Mouse (Mus musculus) midbrain, embryonic 10.5 days (tissue): ENCODE measurements around the gene Ckap2. TPM values are rescaled to one million over a fixed set of nuclear protein-coding genes. Genes with fewer than 3 reads are reported as not detected.
A peak's percentile ranks its signal among the peaks of the same experiment; 100 is the strongest.
"Not testable (repeated sequence)": the region's sequence is repeated elsewhere in the genome, so short reads cannot be mapped to it uniquely, and the experiment has no call there.

Experiments
- DNase-seq: peaks from one replicate; pipeline ENCODE4 v3.0.0-alpha.2; 2017; ENCODE audit warnings: low spot score
- H3K27ac ChIP-seq: fragments of 300-500 bp; sonication (generic); replicated peaks from 2 replicates; pipeline ENCODE4 v1.5.1; 2016; ENCODE audit warnings: mild to moderate bottlenecking
- H3K27me3 ChIP-seq: fragments of 300-500 bp; sonication (generic); 2 replicates; pipeline ENCODE4 v1.6.1; 2016; ENCODE audit warnings: low read depth, mild to moderate bottlenecking; ENCODE audit not compliant: poor library complexity, severe bottlenecking
- H3K36me3 ChIP-seq: fragments of 300-500 bp; sonication (generic); 2 replicates; pipeline ENCODE4 v1.6.1; 2016; ENCODE audit warnings: mild to moderate bottlenecking, moderate library complexity
- H3K4me1 ChIP-seq: fragments of 300-500 bp; sonication (generic); 2 replicates; pipeline ENCODE4 v1.6.1; 2016
- H3K4me3 ChIP-seq: fragments of 300-500 bp; sonication (generic); 2 replicates; pipeline ENCODE4 v1.5.1; 2016; ENCODE audit warnings: mild to moderate bottlenecking, moderate library complexity
- H3K9me3 ChIP-seq: fragments of 300-500 bp; sonication (generic); replicated peaks from 2 replicates; pipeline ENCODE4 v1.6.1; 2016; ENCODE audit warnings: mild to moderate bottlenecking
- WGBS: fragments of 180-500 bp; shearing (Covaris S2); methylation state at CpG from one replicate; pipeline ENCODE4 v1.1.7; 2016; 5-methylcytosine and 5-hydroxymethylcytosine counted together
- polyA plus RNA-seq: library from polyadenylated mRNA; unstranded; fragments of >200 nt; fragmentation: Nextera tagmentation; extraction: Ambion mirVana; gene quantifications from 2 replicates; pipeline ENCODE4 v1.2.1, GENCODE M21; 2016

Gene Ckap2
- polyA plus RNA-seq, 1 experiment from 2014 or later = 61.3 TPM

DNA sequence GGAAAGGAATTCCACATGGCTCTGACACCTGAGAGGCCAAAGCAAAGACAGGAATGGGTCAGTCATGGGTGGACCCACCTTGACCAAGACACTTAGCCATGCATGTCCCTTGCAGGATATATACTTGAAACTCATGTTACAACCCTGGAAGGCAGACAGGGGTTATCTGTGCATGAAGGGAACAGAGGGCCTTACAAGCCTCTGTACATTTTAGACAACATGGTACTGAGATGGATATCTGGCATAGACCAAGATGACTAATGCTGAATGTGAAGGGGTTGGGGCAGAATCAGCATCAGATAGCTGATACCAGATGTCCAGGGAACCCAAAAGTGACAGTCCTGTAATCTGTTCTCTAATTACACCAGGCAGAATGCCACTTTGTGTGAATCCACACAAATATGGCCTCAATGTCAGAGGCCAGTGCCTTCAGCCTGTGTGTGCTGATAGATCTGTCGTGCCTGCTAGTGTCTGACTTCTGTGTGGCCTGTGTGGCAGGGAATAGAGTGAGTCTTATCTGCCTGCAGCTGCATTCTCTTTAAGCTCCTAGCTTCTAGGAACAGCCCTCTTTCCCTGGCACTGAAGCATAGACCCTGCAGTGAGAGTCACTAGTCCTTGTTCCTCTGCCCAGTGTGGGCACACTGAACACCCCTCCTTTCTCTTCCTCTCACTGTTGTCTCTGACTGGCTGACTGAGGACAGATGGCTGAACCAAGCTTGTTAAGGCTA is 41.7 kb downstream of the Ckap2 start:
- no peak for DNase-seq
- Histone ChIP-seq H3K36me3 (peaks cover 39% of the 10 kb centered on the region), H3K27ac (no peak overlapping the region), H3K4me1 (no peaks in the 10 kb centered on the region), H3K9me3 (no peaks in the 10 kb centered on the region), H3K27me3 (no peaks in the 10 kb centered on the region), H3K4me3 (no peak overlapping the region)
- WGBS = 97% methylated on average over 1 of the region's 1 CpGs

DNA sequence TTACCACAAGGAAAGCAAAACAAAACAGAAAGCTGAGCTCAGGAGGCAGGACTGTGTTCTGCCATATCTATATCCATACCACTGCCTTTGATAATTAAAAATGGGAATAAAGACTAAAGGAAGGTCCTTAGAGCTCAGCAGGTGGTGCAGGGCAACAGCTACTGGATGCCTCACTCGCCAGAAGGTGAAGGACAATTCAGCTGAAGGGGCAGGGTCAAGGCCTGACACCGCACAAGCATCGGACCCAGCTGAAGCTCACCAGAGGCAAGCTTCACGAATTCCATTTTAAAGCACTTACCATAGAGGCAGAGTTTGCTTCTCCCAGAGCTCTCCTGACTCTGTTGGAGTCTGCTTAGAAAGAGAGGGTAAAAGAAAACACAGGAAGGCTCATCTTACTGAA is 43.0 kb downstream of the Ckap2 start:
- H3K27ac ChIP-seq = no peak overlapping the region
- WGBS = 84% methylated on average over 4 of the region's 4 CpGs
- no peaks in the 10 kb centered on the region for H3K4me1 ChIP-seq
- H3K27me3 ChIP-seq = no peaks in the 10 kb centered on the region
- DNase-seq = no peak
- H3K4me3 ChIP-seq = no peak overlapping the region
- H3K36me3 ChIP-seq = peaks cover 26% of the 10 kb centered on the region
- no peaks in the 10 kb centered on the region for H3K9me3 ChIP-seq

DNA sequence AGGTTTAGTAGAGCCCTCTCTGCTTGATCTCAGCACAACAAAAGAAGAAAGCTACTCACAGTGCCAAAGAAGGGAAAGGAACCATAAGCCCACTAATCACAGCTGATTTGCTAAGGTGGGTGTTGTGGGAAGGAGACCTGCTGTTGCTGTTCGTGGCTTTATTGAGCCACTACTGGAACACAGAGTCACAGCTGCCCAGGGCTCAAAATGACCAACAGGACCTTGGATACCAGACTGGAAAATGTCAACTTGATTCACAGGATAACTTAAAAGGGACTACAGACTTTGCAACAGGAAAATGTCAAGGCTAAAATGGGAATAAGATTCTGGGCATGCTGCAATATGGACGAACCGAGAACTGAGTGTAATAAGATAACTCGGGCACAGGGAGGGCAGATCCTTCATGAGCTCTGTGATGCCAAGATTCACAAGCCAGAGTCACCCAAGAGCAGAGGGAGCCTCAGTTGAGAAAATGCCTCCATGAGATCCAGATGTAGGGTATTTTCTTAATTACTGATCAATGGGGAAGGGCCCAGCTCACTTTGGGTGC is 43.7 kb downstream of the Ckap2 start:
- no peaks in the 10 kb centered on the region for H3K9me3 ChIP-seq
- no peak overlapping the region for H3K27ac ChIP-seq
- H3K36me3 ChIP-seq = peaks cover 23% of the 10 kb centered on the region
- DNase-seq = no peak
- 87% methylated on average over 4 of the region's 4 CpGs for WGBS
- H3K4me3 ChIP-seq = no peak overlapping the region
- H3K27me3 ChIP-seq = no peaks in the 10 kb centered on the region
- H3K4me1 ChIP-seq = no peaks in the 10 kb centered on the region

DNA sequence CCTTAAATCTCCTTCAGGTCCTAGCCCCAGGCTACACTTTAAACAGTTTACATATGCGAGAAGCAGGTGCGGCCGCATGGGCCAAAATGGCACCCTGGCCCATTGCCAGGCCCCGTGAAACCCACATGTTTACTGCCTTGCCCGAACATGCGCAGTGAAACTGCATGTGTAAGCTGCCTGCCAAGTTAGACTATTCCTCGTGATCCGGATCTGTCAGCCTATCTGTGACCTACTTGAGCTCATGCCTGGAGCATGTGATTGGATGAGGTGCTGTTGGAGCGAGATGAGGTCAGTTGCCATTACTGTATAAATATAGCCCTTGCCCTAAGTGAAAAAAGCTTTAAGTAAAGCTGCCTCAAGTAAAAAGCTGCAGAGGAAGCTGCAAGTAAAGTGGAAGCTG is 49.2 kb downstream of the Ckap2 start:
- 95% methylated on average over 9 of the region's 9 CpGs for WGBS
- not testable (repeated sequence) for H3K4me3 ChIP-seq, H3K4me1 ChIP-seq, H3K9me3 ChIP-seq, DNase-seq, H3K27ac ChIP-seq, H3K27me3 ChIP-seq
- peaks cover 22% of the 10 kb centered on the region for H3K36me3 ChIP-seq

DNA sequence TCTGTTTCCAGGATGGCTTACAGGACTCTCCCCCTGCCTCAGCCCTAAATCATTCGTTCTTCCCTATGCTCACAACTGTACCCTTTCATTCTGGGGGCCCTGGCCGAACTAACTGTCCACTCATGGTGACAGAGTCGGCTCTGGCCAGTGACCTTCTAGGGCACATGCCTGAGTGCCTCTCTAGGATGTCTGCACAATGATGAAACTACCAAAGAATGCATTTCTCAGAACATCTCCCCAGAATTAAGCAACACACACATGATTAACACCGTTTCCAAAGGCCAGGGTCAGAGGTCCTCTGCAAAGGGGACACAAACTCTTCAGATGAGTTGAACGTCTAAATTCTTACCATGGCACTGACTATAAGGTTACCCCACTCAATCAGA is 50.9 kb downstream of the Ckap2 start:
- no peak overlapping the region for H3K27ac ChIP-seq
- H3K4me3 ChIP-seq = no peak overlapping the region
- 87% methylated on average over 5 of the region's 5 CpGs for WGBS
- no peaks in the 10 kb centered on the region for H3K27me3 ChIP-seq
- no peak for DNase-seq
- H3K36me3 ChIP-seq = peaks cover 16% of the 10 kb centered on the region
- H3K9me3 ChIP-seq = no peaks in the 10 kb centered on the region
- no peaks in the 10 kb centered on the region for H3K4me1 ChIP-seq

DNA sequence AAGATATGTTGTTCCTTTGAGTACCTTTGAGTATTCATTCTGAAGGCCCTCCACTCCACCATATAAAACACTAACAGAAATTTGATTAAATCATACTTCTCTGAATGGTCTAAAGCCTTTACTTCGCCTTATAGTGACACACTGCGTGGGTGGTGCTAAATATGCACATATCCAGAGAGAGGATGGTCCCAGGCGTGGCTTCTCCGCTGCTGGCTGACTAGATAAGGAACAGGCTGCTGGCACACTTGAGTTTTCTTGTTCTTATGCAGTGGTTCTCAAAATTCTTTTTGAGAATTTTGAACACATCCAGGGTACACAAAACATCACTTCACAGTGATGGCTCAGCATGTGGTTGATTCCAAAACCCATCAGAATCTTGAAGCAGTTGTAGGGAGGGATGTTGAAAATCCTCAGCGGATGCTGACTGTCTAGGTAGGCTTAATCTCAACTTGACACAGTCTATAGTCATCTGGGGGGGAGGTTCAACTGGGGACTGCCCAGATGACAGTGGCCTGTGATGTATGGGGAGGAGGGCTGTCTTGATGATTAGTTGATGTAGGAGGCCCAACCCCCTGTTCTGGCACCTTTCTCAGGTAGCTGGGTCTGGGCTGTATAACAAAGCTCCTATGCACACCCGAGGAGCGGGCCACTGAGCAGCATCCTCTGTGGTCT is 51.4 kb downstream of the Ckap2 start:
- Histone ChIP-seq H3K27ac (no peak overlapping the region), H3K4me3 (no peak overlapping the region), H3K4me1 (no peaks in the 10 kb centered on the region), H3K36me3 (peaks cover 18% of the 10 kb centered on the region), H3K27me3 (no peaks in the 10 kb centered on the region), H3K9me3 (no peaks in the 10 kb centered on the region)
- DNase-seq = no peak
- 92% methylated on average over 7 of the region's 7 CpGs for WGBS

DNA sequence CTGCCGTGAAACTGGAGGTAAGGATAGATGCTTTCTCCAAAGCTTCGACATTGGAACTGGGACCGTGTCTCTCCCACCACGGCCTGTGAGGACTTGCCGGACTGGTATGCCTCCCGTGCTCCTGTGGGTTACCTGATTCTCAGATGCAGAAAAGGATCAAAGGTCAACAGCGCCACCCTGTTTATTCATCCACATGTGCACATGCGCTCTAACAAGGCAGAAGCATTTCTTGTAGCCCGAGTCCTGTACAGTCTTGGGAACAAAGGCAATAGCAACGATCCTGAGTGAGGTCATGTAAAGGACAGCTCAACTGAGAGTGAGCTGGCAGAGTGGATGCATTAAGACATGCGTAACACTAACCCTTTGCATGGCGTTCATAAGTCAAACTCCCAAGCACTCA is 53.6 kb downstream of the Ckap2 start:
- Histone ChIP-seq H3K4me1 (no peaks in the 10 kb centered on the region), H3K27ac (no peak overlapping the region), H3K4me3 (no peak overlapping the region), H3K9me3 (no peaks in the 10 kb centered on the region), H3K27me3 (no peaks in the 10 kb centered on the region), H3K36me3 (peaks cover 39% of the 10 kb centered on the region)
- DNase-seq = no peak
- WGBS = 93% methylated on average over 12 of the region's 12 CpGs

DNA sequence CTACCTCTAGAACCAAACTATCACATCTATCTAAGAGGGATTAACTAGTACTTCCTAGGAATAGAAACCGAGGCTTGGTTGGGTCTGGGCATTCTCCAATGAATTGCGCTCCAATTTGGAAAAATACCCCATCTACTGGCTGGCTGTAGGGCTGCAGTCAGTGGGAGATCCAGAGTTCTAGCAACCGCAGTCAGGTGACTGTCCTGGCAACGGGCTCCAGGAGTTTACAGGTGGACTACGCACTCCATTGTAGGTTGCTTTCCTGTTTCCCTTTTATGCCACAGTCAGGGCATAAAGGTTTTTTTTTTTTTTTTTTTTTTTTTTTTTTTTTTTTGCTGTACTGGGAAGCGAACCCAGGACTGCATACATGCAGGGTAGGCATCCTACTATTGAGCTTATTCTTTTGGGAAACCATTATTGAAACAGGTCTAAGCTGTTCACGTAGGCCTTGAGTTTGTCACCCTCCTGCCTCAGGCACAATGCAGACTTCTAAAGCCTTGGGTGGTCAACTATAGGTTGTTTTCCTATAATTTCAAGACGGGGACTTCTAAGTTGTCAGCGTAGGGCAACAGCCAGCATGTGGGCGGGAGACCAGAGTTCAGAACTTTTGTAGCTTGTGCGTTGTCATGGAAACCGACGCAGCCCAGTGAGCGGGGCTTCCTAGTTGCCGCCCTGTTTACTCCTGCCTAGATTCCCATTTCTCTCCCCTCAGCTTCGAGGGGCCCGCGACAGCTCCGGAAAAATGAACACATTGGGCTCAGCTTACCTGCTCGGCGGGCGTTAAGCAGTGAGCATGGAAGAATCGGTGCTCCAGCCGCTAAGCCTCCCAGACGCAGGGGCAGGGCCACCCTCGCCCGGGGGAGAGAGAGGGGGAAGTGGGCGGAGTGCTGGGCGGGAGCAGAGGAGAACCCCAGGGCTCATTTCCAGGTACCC is 61.1 kb downstream of the Ckap2 start, which contains the start of gene Nek5:
TSS of gene Nek5 (minus strand) at position 834 of the 933 bp plus-strand sequence.
- Histone ChIP-seq H3K27me3 (0 out of 2 replicates have a peak, but pooled peaks cover 6% of the 10 kb centered on the region), H3K36me3 (peaks cover 29% of the 10 kb centered on the region), H3K4me3 (peak within 1 kb of the TSS; percentile 62), H3K9me3 (no peaks in the 10 kb centered on the region), H3K4me1 (peaks cover 15% of the 10 kb centered on the region), H3K27ac (0 out of 2 replicates have a peak within 1 kb of the TSS, but pooled peaks have one; percentile 33)
- peak; percentile 75 for DNase-seq
- under 1% methylated on average over 29 of the region's 29 CpGs for WGBS

Other genes starting within 250 kb of the Ckap2 start
- not detected in 2 replicates for gene Defb35, start 247.5 kb downstream of the Ckap2 start, polyA plus RNA-seq
- gene Defb13, start 239.1 kb downstream of the Ckap2 start, polyA plus RNA-seq = not detected in 2 replicates
- not detected in 2 replicates for gene Fam90a1a, start 227.1 kb downstream of the Ckap2 start, polyA plus RNA-seq
- not detected in 2 replicates for gene Ccdc70, start 216.0 kb downstream of the Ckap2 start, polyA plus RNA-seq
- gene Atp7b, start 125.5 kb downstream of the Ckap2 start, polyA plus RNA-seq = 2.4 and 2.6 TPM in 2 replicates
- gene Alg11, start 125.1 kb downstream of the Ckap2 start, polyA plus RNA-seq = 39.4 and 41.0 TPM in 2 replicates
- gene Nek5, start 60.8 kb downstream of the Ckap2 start, polyA plus RNA-seq = 0.06 and 0.07 TPM in 2 replicates
- gene Nek3, start 19.4 kb downstream of the Ckap2 start, polyA plus RNA-seq = 7.7 and 8.2 TPM in 2 replicates
- gene Vps36, start 7.0 kb upstream of the Ckap2 start, polyA plus RNA-seq = 42.3 and 42.6 TPM in 2 replicates
- gene Thsd1, start 41.5 kb upstream of the Ckap2 start, polyA plus RNA-seq = 9.3 and 9.9 TPM in 2 replicates
- gene Tpte, start 97.6 kb upstream of the Ckap2 start, polyA plus RNA-seq = not detected in 2 replicates
- 16.4 and 17.5 TPM in 2 replicates for gene Slc25a15, start 212.8 kb upstream of the Ckap2 start, polyA plus RNA-seq
- 40.3 and 44.5 TPM in 2 replicates for gene Mrps31, start 225.5 kb upstream of the Ckap2 start, polyA plus RNA-seq